In genomic region chr6:38687216-38687615, GRCm38 (mm10) we compare ENCODE assay signal across 8 mouse cellular contexts. TPM values are rescaled to one million over a fixed set of nuclear protein-coding genes. Genes with fewer than 3 reads are reported as not detected.
DNase-seq lines count a peak whose midpoint lies in the region; ATAC-seq lines count a peak whose summit lies in the region.
"Had no signal": no experiment of that assay in that cellular context is flagged by ENCODE, and none has a peak within 500 bp of the region (broad histone marks: within the 10 kb centered on the region; RNA-seq: fewer than 3 reads in every experiment).

No protein-coding gene starts in this region.

- no peak overlapping the region for H3K4me2 ChIP-seq in kidney, embryonic 16.5 days (replicated peaks; ENCODE audit: low read depth, low read length)
- H3K4me2 ChIP-seq: limb, embryonic 12.5 days had no signal

- no peak overlapping the region for H3K4me3 ChIP-seq in kidney, embryonic 16.5 days (ENCODE audit: low read length)
- H3K4me3 ChIP-seq: limb, embryonic 12.5 days had no signal

- no peaks in the 10 kb centered on the region for H3K9me3 ChIP-seq in kidney, embryonic 16.5 days (ENCODE audit: low read length)
- H3K9me3 ChIP-seq: limb, embryonic 12.5 days had no signal

- ATAC-seq in kidney, embryonic 16.5 days (ENCODE audit: low FRiP score, low TSS enrichment), result no peak
- no peak for ATAC-seq in megakaryocyte, adult 5-6 weeks (ENCODE audit: poor library complexity, severe bottlenecking)

- no peaks in the 10 kb centered on the region for H3K27me3 ChIP-seq in kidney, embryonic 16.5 days (ENCODE audit: insufficient read depth, low read length)
- H3K27me3 ChIP-seq: limb, embryonic 12.5 days had no signal

- DNase-seq in kidney, adult 9 months, result peak; percentile 37
- DNase-seq in B cell, adult 2 months, result peak; percentile 51 to 53
- peak; percentile 66 for DNase-seq in NIH3T3 (ENCODE audit: low read depth)
- DNase-seq in embryo, embryonic 10.5 days (ENCODE audit: low spot score), result peak; percentile 64
- DNase-seq in naive thymus-derived CD4-positive, alpha-beta T cell, adult 2 months (ENCODE audit: low read depth), result peak; percentile 23

- 62% methylated on average over 11 of the region's 11 CpGs for WGBS in kidney, embryonic 16.5 days

- no peaks in the 10 kb centered on the region for H3K4me1 ChIP-seq in kidney, embryonic 16.5 days (ENCODE audit: insufficient read depth, low read length)

- H3K9ac ChIP-seq in kidney, embryonic 16.5 days (replicated peaks; ENCODE audit: low read length), result no peak overlapping the region
- H3K9ac ChIP-seq: limb, embryonic 12.5 days had no signal

- peaks cover 8% of the 10 kb centered on the region; the same call in 1 of the 2 replicates for H3K36me3 ChIP-seq in kidney, embryonic 16.5 days (ENCODE audit: insufficient read depth, low read length)

- H3K27ac ChIP-seq in kidney, embryonic 16.5 days (ENCODE audit: low read length), result no peak overlapping the region
- H3K27ac ChIP-seq: limb, embryonic 12.5 days had no signal

RNA-seq across cellular contexts. Expression of gene Clec2l, which starts 24.3 kb away (rescaled TPM):
- 1.0 and 1.3 TPM in 2 replicates for polyA plus RNA-seq in kidney, embryonic 16.5 days (2015; fragmentation: Nextera tagmentation; extraction: Ambion mirVana)
- not detected in 2 replicates for total RNA-seq in megakaryocyte, adult 5-6 weeks (2015)
- total RNA-seq in megakaryocyte, adult 5-6 weeks (2017), result not detected in 2 replicates

RNA-seq across cellular contexts. Expression of gene Klrg2, which starts 50.2 kb away (rescaled TPM):
- 0.32 and 0.49 TPM in 2 replicates for polyA plus RNA-seq in kidney, embryonic 16.5 days (2015; fragmentation: Nextera tagmentation; extraction: Ambion mirVana)
- total RNA-seq in megakaryocyte, adult 5-6 weeks (2015), result 0.11 TPM in 1 of 2 replicates, not detected in the other
- total RNA-seq in megakaryocyte, adult 5-6 weeks (2017), result not detected in 2 replicates
